Mouse (Mus musculus) forebrain, embryonic 11.5 days (tissue): ENCODE data around the gene Tff1. TPM values are rescaled to one million over a fixed set of nuclear protein-coding genes. Genes with fewer than 3 reads are reported as not detected.

Experiments used
- ATAC-seq: fragments of 200-750 bp; cut with Nextera tagmentation; replicated peaks from 2 replicates; pipeline ENCODE4 v1.8.0; 2017; ENCODE audit warnings: moderate TSS enrichment; ENCODE audit not compliant: low FRiP score
- DNase-seq: peaks from one replicate; pipeline ENCODE4 v3.0.0-alpha.2; 2017; ENCODE audit warnings: low spot score
- H3K27ac ChIP-seq: fragments of 300-500 bp; sonication (generic); 2 replicates; pipeline ENCODE4 v1.5.1; 2014; ENCODE audit warnings: low read depth, low read length
- H3K27me3 ChIP-seq: fragments of 300-500 bp; sonication (generic); 2 replicates; pipeline ENCODE4 v1.6.1; 2014; ENCODE audit warnings: mild to moderate bottlenecking, low read length, mixed read lengths; ENCODE audit not compliant: control insufficient read depth, insufficient read depth
- H3K36me3 ChIP-seq: fragments of 300-500 bp; sonication (generic); 2 replicates; pipeline ENCODE4 v1.6.1; 2014; ENCODE audit warnings: mild to moderate bottlenecking, low read length, moderate library complexity, mixed read lengths; ENCODE audit not compliant: control insufficient read depth, insufficient read depth
- H3K4me1 ChIP-seq: fragments of 300-500 bp; sonication (generic); replicated peaks from 2 replicates; pipeline ENCODE4 v1.6.1; 2014; ENCODE audit warnings: low read length, mixed read lengths; ENCODE audit not compliant: control insufficient read depth, insufficient read depth
- H3K4me2 ChIP-seq: fragments of 300-500 bp; sonication (generic); 2 replicates; pipeline ENCODE4 v1.6.1; 2014; ENCODE audit warnings: low read depth, mild to moderate bottlenecking, low read length, moderate library complexity, mixed read lengths; ENCODE audit not compliant: severe bottlenecking
- H3K4me3 ChIP-seq: fragments of 300-500 bp; sonication (generic); 2 replicates; pipeline ENCODE4 v1.5.1; 2014; ENCODE audit warnings: low read depth, low read length
- H3K9ac ChIP-seq: fragments of 300-500 bp; sonication (generic); 2 replicates; pipeline ENCODE4 v1.6.1; 2014; ENCODE audit warnings: low read length
- H3K9me3 ChIP-seq: fragments of 300-500 bp; sonication (generic); 2 replicates; pipeline ENCODE4 v1.6.1; 2016; ENCODE audit warnings: low read length, mixed read lengths; ENCODE audit not compliant: control insufficient read depth
- WGBS: fragments of 180-500 bp; shearing (Covaris S2); extraction: QIAGEN DNeasy Blood & Tissue Kit; methylation state at CpG from one replicate; pipeline ENCODE4 v1.1.7; 2014; 5-methylcytosine and 5-hydroxymethylcytosine counted together
- polyA plus RNA-seq: library from polyadenylated mRNA; unstranded; fragments of >200 nt; fragmentation: Nextera tagmentation; extraction: Ambion mirVana; gene quantifications from 2 replicates; pipeline ENCODE4 v1.2.1, GENCODE M21; 2014

Gene Tff1
- polyA plus RNA-seq, 1 experiment from 2014 or later = not detected

GRCm38 (mm10) chr17:31193360-31193759, 28.3 kb upstream of the Tff1 start:
- DNase-seq = no peak
- H3K4me2 ChIP-seq = no peak overlapping the region
- 89% methylated on average over 9 of the region's 9 CpGs for WGBS
- no peaks in the 10 kb centered on the region for H3K27me3 ChIP-seq
- ATAC-seq = no peak
- H3K4me1 ChIP-seq = no peaks in the 10 kb centered on the region
- H3K36me3 ChIP-seq = no peaks in the 10 kb centered on the region
- H3K9me3 ChIP-seq = no peaks in the 10 kb centered on the region
- no peak overlapping the region for H3K4me3 ChIP-seq
- H3K27ac ChIP-seq = no peak overlapping the region
- H3K9ac ChIP-seq = no peak overlapping the region

- no peak overlapping the region for H3K9ac ChIP-seq
- H3K9me3 ChIP-seq = no peaks in the 10 kb centered on the region
- no peak overlapping the region for H3K4me2 ChIP-seq
- no peaks in the 10 kb centered on the region for H3K36me3 ChIP-seq
- H3K4me1 ChIP-seq = no peaks in the 10 kb centered on the region
- H3K27me3 ChIP-seq = no peaks in the 10 kb centered on the region
- ATAC-seq (no peak), DNase-seq (no peak)
- H3K27ac ChIP-seq = no peak overlapping the region
- H3K4me3 ChIP-seq = no peak overlapping the region
- 71% methylated on average over 2 of the region's 2 CpGs for WGBS
Observed at GRCm38 (mm10) chr17:31192663-31193062, 27.6 kb upstream of the Tff1 start.

GRCm38 (mm10) chr17:31191825-31192224, 26.7 kb upstream of the Tff1 start:
- ATAC-seq = no peak
- Histone ChIP-seq H3K4me2 (no peak overlapping the region), H3K4me3 (no peak overlapping the region), H3K27ac (no peak overlapping the region), H3K36me3 (no peaks in the 10 kb centered on the region), H3K27me3 (no peaks in the 10 kb centered on the region), H3K9ac (no peak overlapping the region), H3K9me3 (no peaks in the 10 kb centered on the region), H3K4me1 (no peaks in the 10 kb centered on the region)
- 78% methylated on average over 8 of the region's 8 CpGs for WGBS
- DNase-seq = no peak

- no peak overlapping the region for H3K9ac ChIP-seq
- DNase-seq = peak; percentile 73
- no peaks in the 10 kb centered on the region for H3K27me3 ChIP-seq
- WGBS = 15% methylated on average over 4 of the region's 4 CpGs
- no peak overlapping the region for H3K27ac ChIP-seq
- no peaks in the 10 kb centered on the region for H3K36me3 ChIP-seq
- no peaks in the 10 kb centered on the region for H3K4me1 ChIP-seq
- H3K4me3 ChIP-seq = no peak overlapping the region
- no peak overlapping the region for H3K4me2 ChIP-seq
- H3K9me3 ChIP-seq = no peaks in the 10 kb centered on the region
- ATAC-seq = no peak
Observed at GRCm38 (mm10) chr17:31187370-31187769, 22.3 kb upstream of the Tff1 start.

GRCm38 (mm10) chr17:31184269-31184990, 19.4 kb upstream of the Tff1 start:
- Histone ChIP-seq H3K9ac (no peak overlapping the region), H3K4me2 (no peak overlapping the region), H3K4me1 (no peaks in the 10 kb centered on the region), H3K36me3 (no peaks in the 10 kb centered on the region), H3K27me3 (no peaks in the 10 kb centered on the region), H3K27ac (no peak overlapping the region), H3K4me3 (no peak overlapping the region), H3K9me3 (no peaks in the 10 kb centered on the region)
- 85% methylated on average over 12 of the region's 12 CpGs for WGBS
- no peak for DNase-seq
- no peak for ATAC-seq

GRCm38 (mm10) chr17:31183180-31183974, 18.3 kb upstream of the Tff1 start:
- Histone ChIP-seq H3K4me2 (no peak overlapping the region), H3K4me1 (no peaks in the 10 kb centered on the region), H3K27me3 (no peaks in the 10 kb centered on the region), H3K9me3 (no peaks in the 10 kb centered on the region), H3K27ac (no peak overlapping the region), H3K9ac (no peak overlapping the region), H3K4me3 (no peak overlapping the region), H3K36me3 (no peaks in the 10 kb centered on the region)
- WGBS = 74% methylated on average over 12 of the region's 12 CpGs
- DNase-seq (no peak), ATAC-seq (no peak)

GRCm38 (mm10) chr17:31181490-31181889, 16.4 kb upstream of the Tff1 start:
- H3K9ac ChIP-seq = no peak overlapping the region
- no peak for ATAC-seq

GRCm38 (mm10) chr17:31176321-31176720, 11.2 kb upstream of the Tff1 start:
- H3K4me1 ChIP-seq = no peaks in the 10 kb centered on the region
- no peak overlapping the region for H3K9ac ChIP-seq
- no peak overlapping the region for H3K27ac ChIP-seq
- H3K27me3 ChIP-seq = no peaks in the 10 kb centered on the region
- H3K4me2 ChIP-seq = no peak overlapping the region
- H3K9me3 ChIP-seq = no peaks in the 10 kb centered on the region
- DNase-seq = no peak
- no peak overlapping the region for H3K4me3 ChIP-seq
- no peaks in the 10 kb centered on the region for H3K36me3 ChIP-seq
- no peak for ATAC-seq
- 91% methylated on average over 4 of the region's 4 CpGs for WGBS

More at GRCm38 (mm10) chr17:31181490-31181889, 16.4 kb upstream of the Tff1 start:
- Histone ChIP-seq H3K4me1 (no peaks in the 10 kb centered on the region), H3K9me3 (no peaks in the 10 kb centered on the region), H3K27ac (no peak overlapping the region), H3K36me3 (no peaks in the 10 kb centered on the region), H3K4me3 (no peak overlapping the region), H3K27me3 (no peaks in the 10 kb centered on the region), H3K4me2 (no peak overlapping the region)
- WGBS = 83% methylated on average over 4 of the region's 4 CpGs
- no peak for DNase-seq
